Mouse (Mus musculus): ENCODE data around the gene Vmn1r95. TPM values are rescaled to one million over a fixed set of nuclear protein-coding genes. Genes with fewer than 3 reads are reported as not detected.
"Not testable (repeated sequence)": the region's sequence is repeated elsewhere in the genome, so short reads cannot be mapped to it uniquely, and the experiment has no call there.

The Vmn1r95 gene
- not detected in 2 replicates for polyA plus RNA-seq (2016; fragmentation: Nextera tagmentation; extraction: Ambion mirVana)

DNA sequence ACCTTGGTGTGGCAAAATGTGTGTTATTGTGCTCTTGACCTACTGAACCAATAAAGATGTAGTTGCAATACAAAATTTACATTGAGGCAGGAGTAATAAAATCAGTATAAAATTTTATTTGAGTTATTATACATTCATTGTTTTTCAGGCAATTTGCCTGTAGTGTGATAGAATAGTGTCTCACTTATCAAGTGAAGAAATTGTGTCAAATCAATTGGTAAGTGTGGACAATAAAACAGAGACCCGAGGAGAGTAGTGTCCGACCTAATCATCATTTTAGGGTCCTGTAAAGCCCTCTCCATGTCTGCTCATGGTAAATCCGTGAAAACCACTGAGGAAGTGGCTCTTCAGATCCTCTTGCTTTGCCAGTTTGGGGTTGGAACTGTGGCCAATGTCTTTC, at the start of gene Vmn1r95:
Vmn1r95 (plus strand) TSS at position 301 of the 400 bp plus-strand sequence.
- not testable (repeated sequence) for H3K36me3 ChIP-seq (replicated peaks); H3K27me3 ChIP-seq (replicated peaks; ENCODE audit: low read depth, poor library complexity, severe bottlenecking); H3K27ac ChIP-seq (replicated peaks); H3K4me1 ChIP-seq; H3K9me3 ChIP-seq; DNase-seq (ENCODE audit: low spot score); H3K4me3 ChIP-seq
- WGBS = no CpG with 5 or more reads among the region's 3 CpGs

- H3K36me3 ChIP-seq (replicated peaks); H3K4me3 ChIP-seq; H3K4me1 ChIP-seq; H3K27me3 ChIP-seq (replicated peaks; ENCODE audit: low read depth, poor library complexity, severe bottlenecking); H3K9me3 ChIP-seq; H3K27ac ChIP-seq (replicated peaks); DNase-seq (ENCODE audit: low spot score): not testable (repeated sequence)
- WGBS = no CpG with 5 or more reads among the region's 3 CpGs
Measured at GRCm38 (mm10) chr7:20168277-20168676, 25.2 kb upstream of the Vmn1r95 start, which contains the start of gene Vmn1r94. Gene Vmn1r94 (minus strand): TSS chr7:20168377.

GRCm38 (mm10) chr7:20205507-20205906, 12.0 kb downstream of the Vmn1r95 start, which contains the start of gene Gm6164:
Gene Gm6164 (minus strand): TSS chr7:20205607.
- H3K27me3 ChIP-seq (replicated peaks; ENCODE audit: low read depth, poor library complexity, severe bottlenecking); H3K36me3 ChIP-seq (replicated peaks); H3K9me3 ChIP-seq; H3K4me1 ChIP-seq; DNase-seq (ENCODE audit: low spot score); H3K27ac ChIP-seq (replicated peaks); H3K4me3 ChIP-seq: not testable (repeated sequence)
- WGBS = no CpG with 5 or more reads among the region's 2 CpGs

DNA sequence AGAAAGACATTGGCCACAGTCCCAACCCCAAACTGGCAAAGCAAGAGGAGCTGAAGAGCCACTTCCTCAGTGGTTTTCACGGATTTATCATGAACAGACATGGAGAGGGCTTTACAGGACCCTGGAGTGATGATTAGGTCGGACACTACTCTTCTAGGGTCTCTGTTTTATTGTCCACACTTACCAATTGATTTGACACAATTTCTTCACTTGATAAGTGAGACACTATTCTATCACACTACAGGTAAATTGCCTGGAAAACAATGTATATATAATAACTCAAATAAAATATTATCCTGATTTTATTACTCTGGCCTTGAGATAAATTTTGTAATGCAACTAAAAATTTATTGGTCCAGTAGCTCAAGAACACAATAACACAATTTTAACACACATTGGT, 40.2 kb downstream of the Vmn1r95 start, which contains the start of gene Gm4498:
Gm4498 (minus strand) TSS at position 101 of the 400 bp plus-strand sequence.
- H3K27me3 ChIP-seq (replicated peaks; ENCODE audit: low read depth, poor library complexity, severe bottlenecking); H3K9me3 ChIP-seq; DNase-seq (ENCODE audit: low spot score); H3K27ac ChIP-seq (replicated peaks); H3K4me3 ChIP-seq; H3K36me3 ChIP-seq (replicated peaks); H3K4me1 ChIP-seq: not testable (repeated sequence)
- no CpG with 5 or more reads among the region's 2 CpGs for WGBS

Other genes starting within 250 kb of the Vmn1r95 start
- 0.21 TPM in 1 of 2 replicates, not detected in the other for gene Igsf23, start 243.0 kb upstream of the Vmn1r95 start, polyA plus RNA-seq (2016; fragmentation: Nextera tagmentation; extraction: Ambion mirVana)
- gene Ceacam20, start 228.3 kb upstream of the Vmn1r95 start, polyA plus RNA-seq (2016; fragmentation: Nextera tagmentation; extraction: Ambion mirVana) = not detected in 2 replicates
- not detected in 2 replicates for gene Nlrp9b, start 202.2 kb upstream of the Vmn1r95 start, polyA plus RNA-seq (2016; fragmentation: Nextera tagmentation; extraction: Ambion mirVana)
- not detected in 2 replicates for gene Vmn1r91, start 94.0 kb upstream of the Vmn1r95 start, polyA plus RNA-seq (2016; fragmentation: Nextera tagmentation; extraction: Ambion mirVana)
- not detected in 2 replicates for gene Gm16442, start 71.1 kb upstream of the Vmn1r95 start, polyA plus RNA-seq (2016; fragmentation: Nextera tagmentation; extraction: Ambion mirVana)
- gene Vmn1r93, start 54.6 kb upstream of the Vmn1r95 start, polyA plus RNA-seq (2016; fragmentation: Nextera tagmentation; extraction: Ambion mirVana) = not detected in 2 replicates
- not detected in 2 replicates for gene Vmn1r94, start 25.3 kb upstream of the Vmn1r95 start, polyA plus RNA-seq (2016; fragmentation: Nextera tagmentation; extraction: Ambion mirVana)
- not detected in 2 replicates for gene Gm6164, start 11.9 kb downstream of the Vmn1r95 start, polyA plus RNA-seq (2016; fragmentation: Nextera tagmentation; extraction: Ambion mirVana)
- not detected in 2 replicates for gene Gm4498, start 40.1 kb downstream of the Vmn1r95 start, polyA plus RNA-seq (2016; fragmentation: Nextera tagmentation; extraction: Ambion mirVana)
- not detected in 2 replicates for gene Gm5890, start 69.1 kb downstream of the Vmn1r95 start, polyA plus RNA-seq (2016; fragmentation: Nextera tagmentation; extraction: Ambion mirVana)
- not detected in 2 replicates for gene Gm4133, start 140.4 kb downstream of the Vmn1r95 start, polyA plus RNA-seq (2016; fragmentation: Nextera tagmentation; extraction: Ambion mirVana)
- not detected in 2 replicates for gene Gm5728, start 181.7 kb downstream of the Vmn1r95 start, polyA plus RNA-seq (2016; fragmentation: Nextera tagmentation; extraction: Ambion mirVana)
- not detected in 2 replicates for gene Vmn1r100, start 224.2 kb downstream of the Vmn1r95 start, polyA plus RNA-seq (2016; fragmentation: Nextera tagmentation; extraction: Ambion mirVana)
- not detected in 2 replicates for gene Vmn1r101, start 248.9 kb downstream of the Vmn1r95 start, polyA plus RNA-seq (2016; fragmentation: Nextera tagmentation; extraction: Ambion mirVana)

Data from embryonic facial prominence, embryonic 10.5 days (tissue).